Mouse (Mus musculus) liver, embryonic 14.5 days (tissue): ENCODE measurements around the gene Nceh1.

Experiments used
- CTCF ChIP-seq: IDR thresholded peaks from 2 replicates; pipeline ENCODE4 v1.5.1; 2016; ENCODE audit warnings: antibody characterized with exemption, low read depth, control low read depth
- EP300 ChIP-seq: IDR thresholded peaks from 2 replicates; pipeline ENCODE4 v1.6.1; 2016; ENCODE audit warnings: antibody characterized with exemption, low read depth

GRCm38 (mm10) chr3:27196529-27196928, 13.8 kb downstream of the Nceh1 start:
- TF ChIP-seq CTCF (no peak), EP300 (no peak)
